Mouse (Mus musculus): ENCODE data around the gene Rpl18.

DNA sequence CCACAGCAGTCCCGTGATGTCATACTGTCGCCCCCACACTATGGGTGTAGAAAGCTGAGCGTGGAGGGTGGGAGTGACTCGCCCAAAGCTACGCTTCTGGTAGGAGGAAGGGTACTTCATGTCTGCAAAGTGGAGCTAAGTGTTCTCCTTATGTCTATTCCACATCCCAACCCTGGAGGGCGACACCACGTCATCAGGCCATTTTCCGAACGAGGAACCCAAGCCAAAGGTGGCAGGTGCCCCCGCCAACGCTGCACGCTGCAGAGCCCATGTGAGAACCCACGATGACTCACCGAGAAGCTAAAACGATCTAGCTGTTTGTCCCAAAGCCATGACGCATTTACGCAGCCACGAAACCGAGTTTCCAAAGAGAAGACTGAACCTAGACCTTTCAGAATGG lies 27.1 kb downstream of the Rpl18 start:
- TF ChIP-seq CTCF (IDR thresholded peaks at IDR 0.05; ENCODE audit: low read depth) (peak; percentile 58), EP300 (optimal IDR thresholded peaks at IDR 0.05) (no peak)

Measured in stomach, postnatal 0 days (tissue).